Mouse (Mus musculus): ENCODE measurements around the gene Nab2. TPM values are rescaled to one million over a fixed set of nuclear protein-coding genes. Genes with fewer than 3 reads are reported as not detected.

Gene Nab2
- polyA plus RNA-seq, 1 experiment from 2014 or later: 4.2 TPM

DNA sequence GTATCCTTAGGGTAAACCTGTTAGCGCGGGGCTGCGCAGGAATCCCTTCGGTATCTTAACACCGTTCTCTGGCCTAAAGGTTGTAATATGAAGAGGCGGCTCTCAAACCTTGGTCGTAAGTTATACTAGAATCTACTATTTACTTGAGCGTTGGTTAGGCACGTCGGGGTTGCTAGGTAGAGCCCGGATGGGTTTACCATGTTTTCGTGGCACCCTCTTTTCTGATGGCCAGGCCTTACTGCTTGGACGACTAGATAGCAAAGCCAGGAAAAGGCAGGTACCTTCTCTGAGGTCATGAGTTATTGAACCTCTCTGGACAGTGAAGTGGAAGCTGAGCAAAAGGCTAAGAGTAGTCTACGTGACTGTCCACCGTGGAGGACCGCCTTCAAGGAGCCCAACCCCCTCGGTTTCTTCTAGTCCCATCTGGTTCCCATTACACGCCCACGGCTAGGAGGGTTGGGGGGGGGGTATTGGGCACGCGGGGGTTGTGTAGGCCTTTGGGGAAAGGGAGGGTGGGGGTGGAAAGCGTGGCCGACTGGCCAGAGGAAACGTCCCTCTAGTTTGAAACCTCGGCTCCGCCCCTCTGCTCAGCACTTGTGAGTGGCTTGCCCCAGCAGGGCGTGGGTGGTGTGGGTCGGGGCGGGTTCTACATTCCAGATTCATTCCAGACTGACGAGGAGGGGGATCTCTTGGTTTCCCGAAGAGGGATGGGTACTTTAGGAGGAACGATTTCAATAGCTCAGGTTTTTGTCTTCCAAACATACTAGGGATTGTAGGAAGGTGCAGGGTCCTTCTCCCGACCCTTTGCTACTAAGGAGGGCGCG lies 887 bp downstream of the Nab2 start:
- no peaks in the 10 kb centered on the region; the same call in 1 of the 2 replicates for H3K36me3 ChIP-seq (ENCODE audit: control insufficient read depth, insufficient read depth)
- no peak for TF ChIP-seq CTCF (IDR thresholded peaks at IDR 0.05; ENCODE audit: low read depth)
- 2% methylated on average over 35 of the region's 35 CpGs for WGBS
- H3K4me1 ChIP-seq (replicated peaks; ENCODE audit: control insufficient read depth, insufficient read depth, low read length): no peaks in the 10 kb centered on the region; the same call in 1 of the 2 replicates
- peak; percentile 54 for ATAC-seq
- H3K4me3 ChIP-seq (ENCODE audit: low read depth, low read length): peak overlapping the region; percentile 56
- peak overlapping the region; percentile 93 for H3K4me2 ChIP-seq (replicated peaks; ENCODE audit: low read depth)
- H3K9ac ChIP-seq (ENCODE audit: low read depth, low read length): peak overlapping the region; percentile 67
- H3K27ac ChIP-seq (ENCODE audit: low read depth, low read length): peak overlapping the region; percentile 81
- H3K9me3 ChIP-seq (ENCODE audit: control insufficient read depth): no peaks in the 10 kb centered on the region
- H3K27me3 ChIP-seq (replicated peaks; ENCODE audit: control insufficient read depth, insufficient read depth, low read length): no peaks in the 10 kb centered on the region; the same call in 1 of the 2 replicates

DNA sequence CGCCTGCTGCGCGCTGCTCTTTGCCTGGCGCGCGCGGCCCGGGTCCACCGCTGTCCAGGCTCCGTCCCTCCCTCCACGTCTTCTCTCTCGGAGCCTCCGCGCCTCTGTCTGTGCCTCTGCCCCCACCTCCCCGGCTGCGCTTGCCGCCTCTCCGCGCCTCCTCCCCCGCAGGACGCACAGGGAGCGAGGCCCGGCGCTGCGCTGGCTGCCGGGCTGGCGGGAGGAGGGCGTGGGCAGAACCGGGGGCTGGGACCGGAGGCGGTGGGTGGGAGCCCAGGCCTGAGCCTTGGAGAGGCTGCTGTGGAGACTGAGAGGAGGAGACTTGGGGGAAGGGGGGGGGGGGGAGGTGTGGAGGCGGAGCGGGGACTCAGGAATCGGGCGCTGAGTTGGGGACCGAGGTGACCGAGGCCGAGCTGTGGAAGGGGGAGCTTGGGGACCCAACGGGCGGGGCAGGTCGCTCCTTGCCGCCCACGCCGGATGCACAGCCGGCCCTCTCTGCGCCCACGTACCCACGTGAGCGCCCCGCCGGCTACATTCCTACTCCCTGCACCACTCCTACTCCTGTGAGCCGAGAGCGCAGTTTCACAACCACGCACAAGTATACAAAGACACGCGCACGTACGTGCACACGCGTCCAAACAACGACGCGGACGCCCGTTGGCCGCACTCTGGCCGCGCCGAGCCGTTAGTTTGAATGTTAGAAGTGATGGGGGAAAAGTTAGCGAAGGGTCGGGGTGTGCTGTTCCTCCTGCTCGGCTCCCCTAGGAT lies 1.7 kb downstream of the Nab2 start, which contains the start of gene Nemp1:
Nemp1 (plus strand) TSS at position 401 of the 768 bp plus-strand sequence.
- no peaks in the 10 kb centered on the region; the same call in 1 of the 2 replicates for H3K27me3 ChIP-seq (replicated peaks; ENCODE audit: control insufficient read depth, insufficient read depth, low read length)
- WGBS: under 1% methylated on average over 64 of the region's 73 CpGs
- peak within 1 kb of the TSS; percentile 93 for H3K4me2 ChIP-seq (replicated peaks; ENCODE audit: low read depth)
- H3K4me1 ChIP-seq (replicated peaks; ENCODE audit: control insufficient read depth, insufficient read depth, low read length): no peaks in the 10 kb centered on the region; the same call in 1 of the 2 replicates
- H3K9ac ChIP-seq (ENCODE audit: low read depth, low read length): peak within 1 kb of the TSS; percentile 67
- no peaks in the 10 kb centered on the region; the same call in 1 of the 2 replicates for H3K36me3 ChIP-seq (ENCODE audit: control insufficient read depth, insufficient read depth)
- ATAC-seq: peak; percentile 62
- H3K27ac ChIP-seq (ENCODE audit: low read depth, low read length): peak within 1 kb of the TSS; percentile 81
- TF ChIP-seq CTCF (IDR thresholded peaks at IDR 0.05; ENCODE audit: low read depth): no peak
- H3K9me3 ChIP-seq (ENCODE audit: control insufficient read depth): no peaks in the 10 kb centered on the region
- peak within 1 kb of the TSS; percentile 56 for H3K4me3 ChIP-seq (ENCODE audit: low read depth, low read length)

GRCm38 (mm10) chr10:127665366-127666181 lies 2.8 kb downstream of the Nab2 start:
- H3K36me3 ChIP-seq (ENCODE audit: control insufficient read depth, insufficient read depth): peaks cover 4% of the 10 kb centered on the region; the same call in 1 of the 2 replicates
- peak overlapping the region; percentile 81; the same call in 1 of the 2 replicates for H3K27ac ChIP-seq (ENCODE audit: low read depth, low read length)
- no peaks in the 10 kb centered on the region; the same call in 1 of the 2 replicates for H3K27me3 ChIP-seq (replicated peaks; ENCODE audit: control insufficient read depth, insufficient read depth, low read length)
- no peaks in the 10 kb centered on the region for H3K9me3 ChIP-seq (ENCODE audit: control insufficient read depth)
- no peaks in the 10 kb centered on the region; the same call in 1 of the 2 replicates for H3K4me1 ChIP-seq (replicated peaks; ENCODE audit: control insufficient read depth, insufficient read depth, low read length)
- no peak for ATAC-seq
- H3K4me3 ChIP-seq (ENCODE audit: low read depth, low read length): peak overlapping the region; percentile 56
- TF ChIP-seq CTCF (IDR thresholded peaks at IDR 0.05; ENCODE audit: low read depth): peak; percentile 40
- peak overlapping the region; percentile 93 for H3K4me2 ChIP-seq (replicated peaks; ENCODE audit: low read depth)
- WGBS: 18% methylated on average over 14 of the region's 14 CpGs
- peak overlapping the region; percentile 67 for H3K9ac ChIP-seq (ENCODE audit: low read depth, low read length)

GRCm38 (mm10) chr10:127664891-127665290 lies 3.5 kb downstream of the Nab2 start:
- no peak overlapping the region for H3K27ac ChIP-seq (ENCODE audit: low read depth, low read length)
- peaks cover 11% of the 10 kb centered on the region for H3K36me3 ChIP-seq (ENCODE audit: control insufficient read depth, insufficient read depth)
- peak overlapping the region; percentile 93 for H3K4me2 ChIP-seq (replicated peaks; ENCODE audit: low read depth)
- H3K4me1 ChIP-seq (replicated peaks; ENCODE audit: control insufficient read depth, insufficient read depth, low read length): no peaks in the 10 kb centered on the region; the same call in 1 of the 2 replicates
- no peak for ATAC-seq
- H3K4me3 ChIP-seq (ENCODE audit: low read depth, low read length): no peak overlapping the region
- H3K9me3 ChIP-seq (ENCODE audit: control insufficient read depth): no peaks in the 10 kb centered on the region
- H3K27me3 ChIP-seq (replicated peaks; ENCODE audit: control insufficient read depth, insufficient read depth, low read length): no peaks in the 10 kb centered on the region; the same call in 1 of the 2 replicates
- 55% methylated on average over 13 of the region's 13 CpGs for WGBS
- H3K9ac ChIP-seq (ENCODE audit: low read depth, low read length): no peak overlapping the region
- TF ChIP-seq CTCF (IDR thresholded peaks at IDR 0.05; ENCODE audit: low read depth): no peak

GRCm38 (mm10) chr10:127664166-127664565 lies 4.2 kb downstream of the Nab2 start:
- Histone ChIP-seq H3K4me1 (replicated peaks; ENCODE audit: control insufficient read depth, insufficient read depth, low read length) (no peaks in the 10 kb centered on the region; the same call in 1 of the 2 replicates), H3K36me3 (ENCODE audit: control insufficient read depth, insufficient read depth) (peaks cover 16% of the 10 kb centered on the region), H3K9me3 (ENCODE audit: control insufficient read depth) (no peaks in the 10 kb centered on the region), H3K4me2 (replicated peaks; ENCODE audit: low read depth) (peak overlapping the region; percentile 24; the same call in 1 of the 2 replicates), H3K4me3 (ENCODE audit: low read depth, low read length) (no peak overlapping the region), H3K27ac (ENCODE audit: low read depth, low read length) (no peak overlapping the region), H3K27me3 (replicated peaks; ENCODE audit: control insufficient read depth, insufficient read depth, low read length) (no peaks in the 10 kb centered on the region; the same call in 1 of the 2 replicates), H3K9ac (ENCODE audit: low read depth, low read length) (no peak overlapping the region)
- TF ChIP-seq CTCF (IDR thresholded peaks at IDR 0.05; ENCODE audit: low read depth): no peak
- ATAC-seq: no peak
- 51% methylated on average over 16 of the region's 16 CpGs for WGBS
